Mouse (Mus musculus) cerebellum, adult 2 months (tissue): ENCODE data around the gene Gpr4. TPM values are rescaled to one million over a fixed set of nuclear protein-coding genes. Genes with fewer than 3 reads are reported as not detected.

Experiments used
- DNase-seq, 2 experiments: peaks; one replicate each; pipeline ENCODE4 v3.0.0; 2021
- H3K27ac ChIP-seq: fragments of 200-500 bp; 2 replicates; pipeline ENCODE4 v1.5.1; 2012; ENCODE audit warnings: low read length, control low read depth, inconsistent platforms; ENCODE audit not compliant: insufficient read depth
- H3K27me3 ChIP-seq: fragments of 200-500 bp; 2 replicates; pipeline ENCODE4 v1.6.1; 2012; ENCODE audit warnings: inconsistent platforms, mild to moderate bottlenecking, low read length, moderate library complexity; ENCODE audit not compliant: control insufficient read depth, insufficient read depth
- H3K4me1 ChIP-seq: fragments of 200-500 bp; 2 replicates; pipeline ENCODE4 v1.6.1; 2011; ENCODE audit warnings: low read length; ENCODE audit not compliant: control insufficient read depth, insufficient read depth
- H3K4me3 ChIP-seq: fragments of 200-500 bp; replicated peaks from 2 replicates; pipeline ENCODE3; 2011; ENCODE audit warnings: mild to moderate bottlenecking, low read depth, low read length, control low read depth; ENCODE audit not compliant: insufficient read depth
- CTCF ChIP-seq: fragments of 200-500 bp; IDR thresholded peaks from 2 replicates; pipeline ENCODE4 v1.5.1; 2011; ENCODE audit warnings: low read depth, mild to moderate bottlenecking, control low read depth, low read length, moderate library complexity, borderline replicate concordance; ENCODE audit not compliant: insufficient read depth
- POLR2A ChIP-seq: fragments of 200-500 bp; IDR thresholded peaks from 2 replicates; pipeline ENCODE4 v1.6.1; 2011; ENCODE audit warnings: low read length, control low read depth, borderline replicate concordance; ENCODE audit not compliant: insufficient read depth
- WGBS: fragments of 180-500 bp; shearing (Covaris S2); methylation state at CpG from one replicate; pipeline ENCODE4 v1.1.7; 2018; 5-methylcytosine and 5-hydroxymethylcytosine counted together
- polyA plus RNA-seq: library from polyadenylated mRNA; depleted of rRNA; stranded (reverse); fragments of >200 nt; gene quantifications from 2 replicates; pipeline ENCODE4 v1.2.3, GENCODE M21; 2012

Gene Gpr4
- polyA plus RNA-seq, 1 experiment: 5.1 TPM

- TF ChIP-seq POLR2A (no peak), CTCF (no peak)
- 64% methylated on average over 5 of the region's 5 CpGs for WGBS
- Histone ChIP-seq H3K4me1 (peaks cover 7% of the 10 kb centered on the region; the same call in 1 of the 2 replicates), H3K27ac (no peak overlapping the region), H3K27me3 (no peaks in the 10 kb centered on the region), H3K4me3 (no peak overlapping the region)
- DNase-seq: no peak
Observed at GRCm38 (mm10) chr7:19234652-19235051, 22.3 kb downstream of the Gpr4 start.

- 82% methylated on average over 2 of the region's 2 CpGs for WGBS
- DNase-seq: no peak
- TF ChIP-seq POLR2A (no peak), CTCF (no peak)
- no peak overlapping the region for H3K4me3 ChIP-seq
- no peak overlapping the region for H3K27ac ChIP-seq
- no peaks in the 10 kb centered on the region for H3K27me3 ChIP-seq
- H3K4me1 ChIP-seq: peaks cover 7% of the 10 kb centered on the region; the same call in 1 of the 2 replicates
Observed at GRCm38 (mm10) chr7:19235092-19235671, 22.8 kb downstream of the Gpr4 start.

- Histone ChIP-seq H3K4me3 (no peak overlapping the region), H3K27me3 (no peaks in the 10 kb centered on the region), H3K4me1 (peaks cover 14% of the 10 kb centered on the region), H3K27ac (no peak overlapping the region)
- 48% methylated on average over 2 of the region's 2 CpGs for WGBS
- no peak for DNase-seq
- no peak for TF ChIP-seq CTCF
- TF ChIP-seq POLR2A: no peak
Observed at GRCm38 (mm10) chr7:19236411-19236810, 24.1 kb downstream of the Gpr4 start.

- WGBS: 97% methylated on average over 4 of the region's 4 CpGs
Observed at GRCm38 (mm10) chr7:19238344-19238743, 26.0 kb downstream of the Gpr4 start.

GRCm38 (mm10) chr7:19239423-19239822, 27.1 kb downstream of the Gpr4 start:
- WGBS: 0% methylated on average over 1 of the region's 1 CpGs
- peak; percentile 98 for TF ChIP-seq CTCF
- no peak for TF ChIP-seq POLR2A
- no peaks in the 10 kb centered on the region for H3K27me3 ChIP-seq
- no peak overlapping the region for H3K4me3 ChIP-seq
- H3K4me1 ChIP-seq: peaks cover 26% of the 10 kb centered on the region
- peak; percentile 85 to 93 for DNase-seq
- no peak overlapping the region for H3K27ac ChIP-seq

More at GRCm38 (mm10) chr7:19238344-19238743, 26.0 kb downstream of the Gpr4 start:
- no peaks in the 10 kb centered on the region for H3K27me3 ChIP-seq
- TF ChIP-seq POLR2A: no peak
- TF ChIP-seq CTCF: no peak
- DNase-seq: no peak
- H3K27ac ChIP-seq: no peak overlapping the region
- H3K4me3 ChIP-seq: no peak overlapping the region
- peaks cover 15% of the 10 kb centered on the region for H3K4me1 ChIP-seq

- peaks cover 32% of the 10 kb centered on the region for H3K4me1 ChIP-seq
- no peaks in the 10 kb centered on the region for H3K27me3 ChIP-seq
- no peak for DNase-seq
- TF ChIP-seq CTCF: no peak
- TF ChIP-seq POLR2A: no peak
- 60% methylated on average over 4 of the region's 4 CpGs for WGBS
- H3K27ac ChIP-seq: no peak overlapping the region
- H3K4me3 ChIP-seq: no peak overlapping the region
Observed at GRCm38 (mm10) chr7:19239986-19240385, 27.6 kb downstream of the Gpr4 start.

GRCm38 (mm10) chr7:19240905-19241463, 28.6 kb downstream of the Gpr4 start:
- H3K27ac ChIP-seq: peak overlapping the region; percentile 37
- peaks cover 31% of the 10 kb centered on the region for H3K4me1 ChIP-seq
- no peak for TF ChIP-seq CTCF
- no peak for TF ChIP-seq POLR2A
- DNase-seq: peak; percentile 46 to 65
- H3K4me3 ChIP-seq: no peak overlapping the region
- 16% methylated on average over 8 of the region's 8 CpGs for WGBS
- H3K27me3 ChIP-seq: no peaks in the 10 kb centered on the region

GRCm38 (mm10) chr7:19242005-19242404, 29.7 kb downstream of the Gpr4 start:
- H3K4me1 ChIP-seq: peaks cover 27% of the 10 kb centered on the region
- no peak overlapping the region for H3K27ac ChIP-seq
- no peak for TF ChIP-seq POLR2A
- TF ChIP-seq CTCF: no peak
- H3K4me3 ChIP-seq: no peak overlapping the region
- DNase-seq: no peak
- WGBS: 92% methylated on average over 1 of the region's 1 CpGs
- no peaks in the 10 kb centered on the region for H3K27me3 ChIP-seq
